Mouse (Mus musculus): ENCODE measurements around the gene Bnc2. TPM values are rescaled to one million over a fixed set of nuclear protein-coding genes. Genes with fewer than 3 reads are reported as not detected.

Bnc2 gene
- polyA plus RNA-seq, 1 experiment from 2014 or later, result 2.3 TPM

- no peaks in the 10 kb centered on the region for H3K4me1 ChIP-seq
- peaks cover 3% of the 10 kb centered on the region; the same call in 1 of the 2 replicates for H3K27me3 ChIP-seq
- no peaks in the 10 kb centered on the region for H3K36me3 ChIP-seq
- no peak overlapping the region for H3K9ac ChIP-seq (replicated peaks)
- 89% methylated on average over 5 of the region's 5 CpGs for WGBS
- H3K4me2 ChIP-seq (replicated peaks), result no peak overlapping the region
- H3K4me3 ChIP-seq, result no peak overlapping the region
- no peak overlapping the region for H3K27ac ChIP-seq (replicated peaks)
- H3K9me3 ChIP-seq, result no peaks in the 10 kb centered on the region
- ATAC-seq (replicated peaks), result no peak
These were observed 51.8 kb downstream of the Bnc2 start for GRCm38 (mm10) chr4:84623312-84623711.

DNA sequence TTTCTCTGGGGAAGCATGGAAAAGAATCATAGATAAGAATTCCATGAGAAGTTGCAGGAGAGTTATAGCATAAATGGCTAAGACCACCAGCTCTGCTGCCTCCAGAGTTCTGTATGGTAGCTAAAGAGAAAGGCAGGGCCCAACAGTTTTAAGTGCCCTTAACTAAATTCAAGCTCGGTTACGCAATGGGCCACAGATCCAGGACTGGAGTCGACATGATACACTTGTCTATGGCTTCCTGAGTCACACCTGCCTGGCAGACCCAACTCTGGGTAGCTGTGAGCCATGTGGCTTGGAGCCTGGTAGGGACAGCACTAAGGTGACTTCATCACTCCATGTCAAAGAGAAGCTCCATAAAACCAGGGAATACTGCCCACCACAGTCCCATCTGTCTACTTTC, 53.3 kb downstream of the Bnc2 start:
- Histone ChIP-seq H3K27ac (replicated peaks) (no peak overlapping the region), H3K27me3 (no peaks in the 10 kb centered on the region), H3K4me1 (no peaks in the 10 kb centered on the region), H3K4me2 (replicated peaks) (no peak overlapping the region), H3K9me3 (no peaks in the 10 kb centered on the region), H3K36me3 (no peaks in the 10 kb centered on the region), H3K9ac (replicated peaks) (no peak overlapping the region), H3K4me3 (no peak overlapping the region)
- WGBS, result 93% methylated on average over 3 of the region's 3 CpGs
- ATAC-seq (replicated peaks), result no peak

DNA sequence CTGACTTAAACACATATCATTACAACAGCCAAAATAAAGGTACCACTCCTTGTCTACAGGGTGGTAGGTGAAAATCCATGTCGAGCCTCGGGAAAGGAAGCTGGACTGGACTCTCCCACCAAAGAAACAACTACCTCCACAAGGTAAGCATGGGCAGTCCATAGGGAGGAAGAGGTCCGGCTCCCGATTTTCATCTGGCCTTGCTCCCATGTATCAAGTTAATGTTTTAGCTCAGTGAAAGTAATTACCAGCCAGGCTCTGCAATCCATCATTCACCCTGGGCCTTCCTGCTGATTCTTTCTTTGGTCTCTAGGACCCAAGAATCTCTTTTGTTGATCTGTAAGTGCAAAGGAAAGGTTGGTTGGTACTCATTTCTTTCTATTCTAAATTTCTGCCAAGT, 65.2 kb downstream of the Bnc2 start:
- Histone ChIP-seq H3K36me3 (no peaks in the 10 kb centered on the region), H3K9me3 (no peaks in the 10 kb centered on the region), H3K4me1 (no peaks in the 10 kb centered on the region), H3K27me3 (no peaks in the 10 kb centered on the region), H3K27ac (replicated peaks) (no peak overlapping the region), H3K9ac (replicated peaks) (no peak overlapping the region), H3K4me2 (replicated peaks) (no peak overlapping the region), H3K4me3 (no peak overlapping the region)
- 79% methylated on average over 4 of the region's 4 CpGs for WGBS
- no peak for ATAC-seq (replicated peaks)

- no peak overlapping the region for H3K4me3 ChIP-seq
- ATAC-seq (replicated peaks), result no peak
- no peak overlapping the region for H3K9ac ChIP-seq (replicated peaks)
- H3K4me1 ChIP-seq, result no peaks in the 10 kb centered on the region
- no peak overlapping the region for H3K4me2 ChIP-seq (replicated peaks)
- no peaks in the 10 kb centered on the region for H3K9me3 ChIP-seq
- H3K27me3 ChIP-seq, result no peaks in the 10 kb centered on the region
- WGBS, result 83% methylated on average over 1 of the region's 1 CpGs
- no peak overlapping the region for H3K27ac ChIP-seq (replicated peaks)
- no peaks in the 10 kb centered on the region for H3K36me3 ChIP-seq
These were observed 70.6 kb downstream of the Bnc2 start for GRCm38 (mm10) chr4:84604461-84604860.

DNA sequence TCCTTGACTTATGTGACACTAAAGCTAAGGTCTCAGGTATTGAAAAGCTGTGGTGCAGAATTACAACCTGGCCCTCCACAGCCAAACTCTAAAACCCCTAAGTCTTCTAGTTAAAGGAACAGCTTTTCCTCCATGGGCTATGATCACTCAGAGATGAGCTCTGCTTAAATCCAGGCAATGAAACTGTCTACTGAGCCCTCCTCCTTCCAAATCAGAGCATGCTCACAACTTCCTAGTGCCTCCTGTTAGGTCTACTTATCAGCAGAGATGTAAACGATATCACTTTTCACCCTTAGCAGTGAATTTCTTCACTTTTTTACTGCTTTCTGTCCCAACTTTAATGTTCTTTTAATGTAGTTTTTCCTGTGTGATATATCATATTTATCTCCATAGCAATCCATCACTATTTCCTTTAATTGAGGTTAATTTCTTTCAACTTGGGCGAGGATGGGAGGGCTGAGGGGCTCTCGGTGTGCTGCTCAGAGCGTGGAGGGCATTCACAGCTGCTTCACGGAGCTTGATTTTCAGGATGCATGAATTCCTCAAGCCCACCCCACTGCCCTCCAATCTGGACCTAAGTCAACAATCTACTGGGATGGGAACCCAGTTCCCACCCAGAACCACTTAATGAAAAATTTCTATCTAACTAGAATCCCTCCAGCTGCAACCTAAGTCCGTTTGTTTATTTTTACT, 94.7 kb downstream of the Bnc2 start:
- ATAC-seq (replicated peaks), result no peak
- Histone ChIP-seq H3K27me3 (no peaks in the 10 kb centered on the region), H3K4me1 (no peaks in the 10 kb centered on the region), H3K9me3 (no peaks in the 10 kb centered on the region), H3K4me3 (no peak overlapping the region), H3K27ac (replicated peaks) (no peak overlapping the region), H3K36me3 (no peaks in the 10 kb centered on the region), H3K4me2 (replicated peaks) (no peak overlapping the region), H3K9ac (replicated peaks) (no peak overlapping the region)
- WGBS, result 85% methylated on average over 6 of the region's 6 CpGs

GRCm38 (mm10) chr4:84578296-84578695, 96.8 kb downstream of the Bnc2 start:
- Histone ChIP-seq H3K4me3 (no peak overlapping the region), H3K27ac (replicated peaks) (no peak overlapping the region), H3K4me2 (replicated peaks) (no peak overlapping the region), H3K27me3 (no peaks in the 10 kb centered on the region), H3K36me3 (no peaks in the 10 kb centered on the region), H3K9me3 (no peaks in the 10 kb centered on the region), H3K4me1 (no peaks in the 10 kb centered on the region), H3K9ac (replicated peaks) (no peak overlapping the region)
- no peak for ATAC-seq (replicated peaks)
- 86% methylated on average over 1 of the region's 1 CpGs for WGBS

- no peak overlapping the region for H3K4me2 ChIP-seq (replicated peaks)
- WGBS, result 33% methylated on average over 8 of the region's 8 CpGs
- ATAC-seq (replicated peaks), result no peak
These were observed 109.0 kb downstream of the Bnc2 start for GRCm38 (mm10) chr4:84566123-84566522.

DNA sequence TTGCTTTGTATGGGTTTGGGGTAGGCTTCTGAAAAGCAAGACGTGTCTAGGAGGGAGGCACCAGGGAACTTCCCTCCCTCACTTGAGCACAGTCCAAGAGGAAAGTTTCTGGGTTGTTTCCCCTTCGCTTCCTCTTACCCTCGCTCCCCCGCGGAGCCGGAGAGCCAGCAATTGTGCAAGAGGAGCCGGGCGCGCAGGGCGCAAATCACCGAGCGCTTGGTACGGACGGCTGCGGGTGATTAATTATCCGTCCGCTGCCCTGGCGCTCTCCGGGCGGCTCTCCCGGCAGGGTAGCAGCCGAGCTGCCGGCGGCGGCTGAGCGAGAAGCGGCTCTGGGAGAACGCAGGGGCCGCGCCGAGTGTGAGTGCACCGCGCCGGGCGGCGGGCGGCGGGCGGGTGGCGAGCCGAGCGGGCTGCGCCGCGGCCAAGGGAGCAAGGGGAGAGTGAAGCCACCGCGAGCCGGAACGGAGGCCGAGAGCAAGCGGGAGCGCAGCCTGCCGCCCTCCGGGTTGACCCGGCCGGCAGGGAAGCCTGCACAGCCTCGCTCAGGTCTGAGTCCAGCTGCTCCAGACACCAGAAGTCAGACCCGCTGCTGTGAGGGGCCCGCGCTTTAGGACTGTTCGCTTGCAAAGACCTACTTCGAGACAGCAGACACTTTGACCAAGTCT, 129.7 kb downstream of the Bnc2 start:
- peak overlapping the region; percentile 98 for H3K4me2 ChIP-seq (replicated peaks)
- H3K9ac ChIP-seq (replicated peaks), result peak overlapping the region; percentile 58
- no peaks in the 10 kb centered on the region for H3K36me3 ChIP-seq
- peaks cover 28% of the 10 kb centered on the region for H3K27me3 ChIP-seq
- WGBS, result under 1% methylated on average over 62 of the region's 62 CpGs
- H3K9me3 ChIP-seq, result no peaks in the 10 kb centered on the region
- peak overlapping the region; percentile 55 for H3K4me3 ChIP-seq
- ATAC-seq (replicated peaks), result peak; percentile 91
- peaks cover 12% of the 10 kb centered on the region for H3K4me1 ChIP-seq
- H3K27ac ChIP-seq (replicated peaks), result no peak overlapping the region

More at GRCm38 (mm10) chr4:84566123-84566522, 109.0 kb downstream of the Bnc2 start:
- no peak overlapping the region for H3K9ac ChIP-seq (replicated peaks)
- no peaks in the 10 kb centered on the region for H3K27me3 ChIP-seq
- H3K9me3 ChIP-seq, result no peaks in the 10 kb centered on the region
- H3K27ac ChIP-seq (replicated peaks), result no peak overlapping the region
- no peaks in the 10 kb centered on the region for H3K36me3 ChIP-seq
- no peaks in the 10 kb centered on the region for H3K4me1 ChIP-seq
- H3K4me3 ChIP-seq, result no peak overlapping the region

GRCm38 (mm10) chr4:84544646-84545045, 130.4 kb downstream of the Bnc2 start:
- Histone ChIP-seq H3K4me2 (replicated peaks) (peak overlapping the region; percentile 98), H3K36me3 (no peaks in the 10 kb centered on the region), H3K4me3 (peak overlapping the region; percentile 55), H3K9ac (replicated peaks) (no peak overlapping the region), H3K9me3 (no peaks in the 10 kb centered on the region), H3K27me3 (peaks cover 28% of the 10 kb centered on the region), H3K4me1 (peaks cover 12% of the 10 kb centered on the region), H3K27ac (replicated peaks) (no peak overlapping the region)
- no peak for ATAC-seq (replicated peaks)
- WGBS, result 52% methylated on average over 2 of the region's 2 CpGs

- 64% methylated on average over 6 of the region's 6 CpGs for WGBS
These were observed 134.5 kb downstream of the Bnc2 start for GRCm38 (mm10) chr4:84540531-84540930.

DNA sequence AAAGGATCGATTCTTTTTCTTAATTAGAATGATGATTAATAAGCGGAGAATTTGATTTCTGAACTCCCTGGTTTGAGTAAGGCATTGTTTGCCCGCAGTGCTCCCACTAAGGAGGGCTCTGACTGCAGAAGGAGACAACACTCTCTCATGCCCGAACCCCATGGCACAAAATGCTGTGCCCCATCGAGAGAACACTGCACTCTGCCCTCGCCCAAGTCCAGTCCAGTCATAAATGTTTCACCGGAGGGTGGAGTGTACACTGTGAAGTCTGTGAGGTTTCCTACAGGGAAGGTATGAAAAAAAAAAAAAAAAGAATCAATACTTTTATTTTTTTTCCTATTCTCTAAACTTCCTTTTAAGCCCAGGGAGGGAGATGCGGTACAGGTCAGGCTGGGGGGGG, 135.7 kb downstream of the Bnc2 start:
- Histone ChIP-seq H3K9ac (replicated peaks) (no peak overlapping the region), H3K27ac (replicated peaks) (no peak overlapping the region), H3K36me3 (no peaks in the 10 kb centered on the region)

More at GRCm38 (mm10) chr4:84540531-84540930, 134.5 kb downstream of the Bnc2 start:
- Histone ChIP-seq H3K9ac (replicated peaks) (no peak overlapping the region), H3K9me3 (no peaks in the 10 kb centered on the region), H3K4me3 (no peak overlapping the region), H3K36me3 (no peaks in the 10 kb centered on the region), H3K4me2 (replicated peaks) (no peak overlapping the region), H3K4me1 (peaks cover 6% of the 10 kb centered on the region), H3K27ac (replicated peaks) (no peak overlapping the region), H3K27me3 (peaks cover 13% of the 10 kb centered on the region; the same call in 1 of the 2 replicates)
- ATAC-seq (replicated peaks), result no peak

GRCm38 (mm10) chr4:84528886-84529789, 145.9 kb downstream of the Bnc2 start:
- Histone ChIP-seq H3K4me3 (no peak overlapping the region), H3K36me3 (no peaks in the 10 kb centered on the region), H3K27ac (replicated peaks) (no peak overlapping the region), H3K4me2 (replicated peaks) (no peak overlapping the region), H3K4me1 (peaks cover 21% of the 10 kb centered on the region), H3K9me3 (no peaks in the 10 kb centered on the region), H3K9ac (replicated peaks) (no peak overlapping the region), H3K27me3 (peaks cover 3% of the 10 kb centered on the region; the same call in 1 of the 2 replicates)
- WGBS, result 40% methylated on average over 11 of the region's 11 CpGs
- ATAC-seq (replicated peaks), result peak; percentile 75; the same call in 1 of the 2 replicates

More for the DNA sequence above, 135.7 kb downstream of the Bnc2 start:
- H3K4me2 ChIP-seq (replicated peaks), result no peak overlapping the region
- 81% methylated on average over 8 of the region's 8 CpGs for WGBS
- no peak overlapping the region for H3K4me3 ChIP-seq
- ATAC-seq (replicated peaks), result no peak
- no peaks in the 10 kb centered on the region for H3K9me3 ChIP-seq
- H3K4me1 ChIP-seq, result no peaks in the 10 kb centered on the region
- peaks cover 11% of the 10 kb centered on the region; the same call in 1 of the 2 replicates for H3K27me3 ChIP-seq

Data from forebrain, embryonic 15.5 days (tissue).